Mouse (Mus musculus): ENCODE measurements around the gene Plk2. TPM values are rescaled to one million over a fixed set of nuclear protein-coding genes. Genes with fewer than 3 reads are reported as not detected.

The Plk2 gene
- polyA plus RNA-seq (2012), result 6.8 and 7.9 TPM in 2 replicates

DNA sequence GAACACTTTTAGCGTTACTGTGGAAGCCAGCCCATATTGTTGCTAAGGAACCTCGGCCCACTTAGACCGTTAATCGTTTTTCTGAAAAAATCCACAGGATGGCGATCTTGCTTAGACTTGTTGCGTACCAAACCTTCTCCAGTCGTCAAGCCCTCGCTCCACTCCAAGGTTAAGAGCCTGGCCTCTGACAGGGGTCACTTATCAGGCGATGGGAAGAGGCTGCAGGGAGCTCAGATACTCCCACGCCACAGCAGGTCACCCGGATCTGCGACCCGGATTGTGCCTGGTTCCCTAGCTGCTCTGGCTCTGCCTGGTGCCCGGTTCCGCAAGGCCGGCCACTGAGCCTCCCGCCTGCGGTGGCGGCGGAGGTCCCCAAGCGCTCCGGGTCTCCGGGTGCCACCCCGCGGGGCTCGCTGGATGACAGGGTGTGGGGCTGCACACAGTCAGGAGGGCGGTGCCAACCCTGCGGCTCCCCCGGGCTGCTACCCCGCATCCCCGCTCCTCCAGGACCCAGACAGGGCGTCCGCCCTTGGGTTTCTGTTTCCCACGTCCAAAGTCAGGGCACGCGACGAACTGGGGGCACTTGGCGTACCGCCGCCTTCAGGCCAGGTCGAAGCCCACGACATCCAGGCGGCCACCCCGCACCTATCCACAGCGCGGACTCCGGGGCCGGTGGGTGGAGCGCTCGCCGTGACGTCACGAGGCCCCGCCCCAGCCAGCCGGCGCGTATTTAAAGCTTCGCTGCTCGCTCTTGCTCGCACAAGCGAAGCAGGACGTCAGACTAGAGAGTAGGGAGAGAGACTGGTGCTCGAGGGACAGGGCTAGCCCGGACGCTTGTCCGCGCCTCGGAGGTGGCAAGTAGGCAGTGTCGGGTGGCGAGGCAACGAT is at the start of gene Plk2:
Plk2 (plus strand) TSS at position 756 of the 888 bp plus-strand sequence.

DNA sequence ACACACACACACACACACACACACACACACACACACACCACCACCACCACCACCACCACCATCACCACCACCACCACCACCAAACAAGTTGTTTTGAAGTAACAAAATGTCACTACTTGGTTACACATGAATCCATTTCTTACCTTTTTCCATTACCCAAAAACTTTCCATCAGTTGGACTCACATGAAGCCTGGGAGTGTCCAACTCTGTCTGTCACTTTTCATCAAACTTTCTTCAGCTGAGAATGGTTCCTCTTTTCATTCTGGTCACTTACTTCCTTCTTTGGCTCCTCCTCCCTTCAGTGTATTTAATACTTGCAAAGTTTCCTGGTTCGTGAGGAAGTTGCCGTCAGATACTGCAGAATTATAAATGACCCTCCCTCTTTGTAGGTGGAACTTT is 37.9 kb upstream of the Plk2 start, which contains the start of gene Gapt:
Gapt (minus strand) TSS at position 259 of the 400 bp plus-strand sequence.

Other genes with a start within 250 kb of the Plk2 start
- not detected in 2 replicates for gene Rab3c, start 114.0 kb upstream of the Plk2 start, polyA plus RNA-seq (2012)
- gene Gapt, start 37.8 kb upstream of the Plk2 start, polyA plus RNA-seq (2012), result 1.3 and 4.4 TPM in 2 replicates

All from megakaryocyte-erythroid progenitor cell, adult 5 weeks (primary cell).